Comparison of ENCODE assay signal across 25 mouse cellular contexts in genomic region chr4:125960704-125961279, GRCm38 (mm10).
DNase-seq lines count a peak whose midpoint lies in the region; ATAC-seq lines count a peak whose summit lies in the region.
"Had no signal": no experiment of that assay in that cellular context is flagged by ENCODE, and none has a peak within 500 bp of the region (broad histone marks: within the 10 kb centered on the region; RNA-seq: fewer than 3 reads in every experiment).

No protein-coding gene starts in this region.

- no peak for DNase-seq in kidney, postnatal 10 days
- peak; percentile 14 to 18 for DNase-seq in kidney, postnatal 4 days
- DNase-seq in kidney, adult 8-10 months: no peak
- DNase-seq in forelimb bud, embryonic 11.5 days (ENCODE audit: low read depth, low spot score): peak; percentile 65
- DNase-seq in limb, embryonic 11.5 days (ENCODE audit: low spot score): peak; percentile 55
- no peak for DNase-seq in urinary bladder, adult 2 months (ENCODE audit: low spot score)
- DNase-seq: adrenal gland, adult 8-10 months; adrenal gland, postnatal 25 days; cerebellum, adult 11-12 months; cerebellum, adult 8-10 months; cerebellum, postnatal 36 days; embryo, embryonic 11 days; gastrocnemius, postnatal 14 days; heart, adult 11 months had no signal

- no peak overlapping the region for H3K4me3 ChIP-seq in kidney, embryonic 15.5 days (replicated peaks)
- no peak overlapping the region for H3K4me3 ChIP-seq in limb, embryonic 11.5 days (ENCODE audit: low read depth, low read length)
- H3K4me3 ChIP-seq: embryonic facial prominence, embryonic 10.5 days; embryonic facial prominence, embryonic 13.5 days; erythroblast, embryonic 14.5 days; forebrain, embryonic 12.5 days; forebrain, embryonic 15.5 days; hindbrain, embryonic 12.5 days had no signal

- no peak overlapping the region for H3K4me2 ChIP-seq in kidney, embryonic 15.5 days
- no peak overlapping the region for H3K4me2 ChIP-seq in limb, embryonic 11.5 days (ENCODE audit: low read depth, severe bottlenecking)
- H3K4me2 ChIP-seq: embryonic facial prominence, embryonic 13.5 days; forebrain, embryonic 12.5 days; forebrain, embryonic 15.5 days; heart, embryonic 11.5 days; hindbrain, embryonic 12.5 days had no signal

- peaks cover 17% of the 10 kb centered on the region for H3K27me3 ChIP-seq in kidney, embryonic 15.5 days
- H3K27me3 ChIP-seq in limb, embryonic 11.5 days (ENCODE audit: control insufficient read depth, insufficient read depth, low read length): no peaks in the 10 kb centered on the region

- peak; percentile 80 for ATAC-seq in kidney, embryonic 15.5 days (replicated peaks; ENCODE audit: low FRiP score)
- ATAC-seq in limb, embryonic 11.5 days (ENCODE audit: insufficient number of reproducible peaks, low FRiP score, low TSS enrichment, low read depth): no peak
- ATAC-seq: activated CD4-positive, CD25-positive, alpha-beta regulatory T cell, adult 4 months; CD4-positive, CD25-positive, alpha-beta regulatory T cell, adult 4 months; forebrain, embryonic 15.5 days; hindbrain, embryonic 16.5 days had no signal

- 0 out of 2 replicates have a peak overlapping the region, but pooled peaks have one; percentile 8 for H3K27ac ChIP-seq in kidney, embryonic 15.5 days
- H3K27ac ChIP-seq in limb, embryonic 11.5 days (replicated peaks; ENCODE audit: low read depth, low read length): no peak overlapping the region
- H3K27ac ChIP-seq: embryonic facial prominence, embryonic 10.5 days; embryonic facial prominence, embryonic 13.5 days; forebrain, embryonic 12.5 days; forebrain, embryonic 15.5 days; hindbrain, embryonic 12.5 days had no signal

- no peak overlapping the region for H3K9ac ChIP-seq in kidney, embryonic 15.5 days
- H3K9ac ChIP-seq in limb, embryonic 11.5 days (ENCODE audit: low read length): no peak overlapping the region
- H3K9ac ChIP-seq: embryonic facial prominence, embryonic 13.5 days; forebrain, embryonic 12.5 days; forebrain, embryonic 15.5 days; hindbrain, embryonic 12.5 days had no signal

- 15% methylated on average over 8 of the region's 8 CpGs for WGBS in kidney, embryonic 15.5 days
- WGBS in limb, embryonic 11.5 days: 8% methylated on average over 8 of the region's 8 CpGs

- no peaks in the 10 kb centered on the region for H3K9me3 ChIP-seq in kidney, embryonic 15.5 days (replicated peaks)
- no peaks in the 10 kb centered on the region for H3K9me3 ChIP-seq in limb, embryonic 11.5 days (ENCODE audit: control insufficient read depth, low read length)
- H3K9me3 ChIP-seq: embryonic facial prominence, embryonic 10.5 days; embryonic facial prominence, embryonic 13.5 days; forebrain, embryonic 12.5 days; forebrain, embryonic 15.5 days; hindbrain, embryonic 12.5 days had no signal

- H3K36me3 ChIP-seq in kidney, embryonic 15.5 days: no peaks in the 10 kb centered on the region
- H3K36me3 ChIP-seq in limb, embryonic 11.5 days (ENCODE audit: control insufficient read depth, insufficient read depth, low read length): no peaks in the 10 kb centered on the region
- H3K36me3 ChIP-seq: embryonic facial prominence, embryonic 10.5 days; embryonic facial prominence, embryonic 13.5 days; forebrain, embryonic 12.5 days; forebrain, embryonic 15.5 days; hindbrain, embryonic 12.5 days had no signal

- peaks cover 19% of the 10 kb centered on the region; the same call in 1 of the 2 replicates for H3K4me1 ChIP-seq in kidney, embryonic 15.5 days
- H3K4me1 ChIP-seq in limb, embryonic 11.5 days (ENCODE audit: control insufficient read depth, insufficient read depth, low read length): peaks cover 9% of the 10 kb centered on the region
- H3K4me1 ChIP-seq: embryonic facial prominence, embryonic 13.5 days had no signal

Comparison
In these comparisons a context has a peak if more than half of its experiments do, and no peak if none do; other contexts are left out.
1. DNase-seq: peak in kidney, postnatal 4 days (2 of 2), forelimb bud, embryonic 11.5 days (single experiment) and limb, embryonic 11.5 days (single experiment); none in kidney, postnatal 10 days (single experiment), kidney, adult 8-10 months (0 of 2) and urinary bladder, adult 2 months (single experiment).